Mouse (Mus musculus): ENCODE measurements at regions not wholly inside any gene's neighbourhood (a gene's known extent, or its start where the extent isn't known, plus 50 kb on each side); places are given as distances from the start of the nearest gene placed in this dataset.

GRCm38 (mm10) chr1:142708263-142708662 is 932.2 kb upstream of the B3galt2 start:
- Histone ChIP-seq H3K9me3 (replicated peaks; ENCODE audit: low read length) (peaks cover 22% of the 10 kb centered on the region), H3K27ac (ENCODE audit: insufficient read depth, low read depth) (no peak overlapping the region), H3K36me3 (replicated peaks in 1 of 2; ENCODE audit: control insufficient read depth in 1 of 2, insufficient read depth in 1 of 2, low read length in 1 of 2) (no peaks in the 10 kb centered on the region), H3K27me3 (replicated peaks) (no peaks in the 10 kb centered on the region), H3K4me1 (ENCODE audit: control insufficient read depth in 1 of 2, insufficient read depth in 2 of 2) (no peaks in the 10 kb centered on the region), H3K4me3 (replicated peaks in 1 of 3; ENCODE audit: low read depth in 2 of 3, low read length in 2 of 3, poor library complexity in 1 of 3) (no peak overlapping the region), H3K9ac (ENCODE audit: insufficient read depth, low read depth) (no peak overlapping the region), H3K4me2 (ENCODE audit: insufficient read depth, low read depth, poor library complexity, severe bottlenecking) (no peak overlapping the region), H3K79me2 (replicated peaks; ENCODE audit: control insufficient read depth, extremely low read depth, insufficient read depth, poor library complexity, severe bottlenecking) (no peaks in the 10 kb centered on the region)
- dilution Hi-C loops (cut with MboI; ENCODE audit: extremely low pct_ligation_motif_present, extremely low pct_unique_long_range_greater_than_20kb, low sequenced_read_pairs) = no loop called here
- DNase-seq (ENCODE audit: extremely low read depth) = no peak
- TF ChIP-seq ZNF384 (IDR thresholded peaks at IDR 0.05; ENCODE audit: low read depth, low read length) (no peak), RAD21 (IDR thresholded peaks at IDR 0.05; ENCODE audit: low read depth, low read length) (no peak), ZMIZ1 (IDR thresholded peaks at IDR 0.05; ENCODE audit: low read depth, low read length) (no peak), GABPA (IDR thresholded peaks at IDR 0.05; ENCODE audit: insufficient replicate concordance, low read depth, low read length) (no peak), MAZ (IDR thresholded peaks at IDR 0.05; ENCODE audit: low read depth, low read length) (no peak), SMC3 (IDR thresholded peaks at IDR 0.05; ENCODE audit: low read depth, low read length) (no peak), SIN3A (IDR thresholded peaks at IDR 0.05; ENCODE audit: low read length) (no peak), RCOR1 (conservative IDR thresholded peaks at IDR 0.05; ENCODE audit: low read depth, low read length) (no peak), ZKSCAN1 (IDR thresholded peaks at IDR 0.05; ENCODE audit: borderline replicate concordance, low read depth, low read length) (no peak), KAT2A (IDR thresholded peaks at IDR 0.05; ENCODE audit: insufficient replicate concordance, low read length) (no peak), MYC (IDR thresholded peaks at IDR 0.05; ENCODE audit: low read depth, low read length) (no peak)
- in situ Hi-C loops (cut with MboI; ENCODE audit: low pct_ligation_motif_present, low pct_unique_long_range_greater_than_20kb, low sequenced_read_pairs) = no loop called here

GRCm38 (mm10) chr1:142730259-142730658 is 910.2 kb upstream of the B3galt2 start:
- no peaks in the 10 kb centered on the region for H3K79me2 ChIP-seq (replicated peaks; ENCODE audit: control insufficient read depth, extremely low read depth, insufficient read depth, poor library complexity, severe bottlenecking)
- dilution Hi-C loops (cut with MboI; ENCODE audit: extremely low pct_ligation_motif_present, extremely low pct_unique_long_range_greater_than_20kb, low sequenced_read_pairs) = no loop called here
- H3K4me1 ChIP-seq (ENCODE audit: control insufficient read depth in 1 of 2, insufficient read depth in 2 of 2) = no peaks in the 10 kb centered on the region
- TF ChIP-seq ZNF384 (IDR thresholded peaks at IDR 0.05; ENCODE audit: low read depth, low read length) = no peak
- TF ChIP-seq MYC (IDR thresholded peaks at IDR 0.05; ENCODE audit: low read depth, low read length) = no peak
- TF ChIP-seq TBP (conservative IDR thresholded peaks at IDR 0.05; ENCODE audit: low read depth, low read length) = no peak
- H3K4me2 ChIP-seq (ENCODE audit: insufficient read depth, low read depth, poor library complexity, severe bottlenecking) = no peak overlapping the region
- H3K9ac ChIP-seq (ENCODE audit: insufficient read depth, low read depth) = no peak overlapping the region
- peaks cover 10% of the 10 kb centered on the region for H3K9me3 ChIP-seq (replicated peaks; ENCODE audit: low read length)
- DNase-seq (ENCODE audit: extremely low read depth) = no peak
- no peak overlapping the region for H3K4me3 ChIP-seq (replicated peaks in 1 of 3; ENCODE audit: low read depth in 2 of 3, low read length in 2 of 3, poor library complexity in 1 of 3)
- in situ Hi-C loops (cut with MboI; ENCODE audit: low pct_ligation_motif_present, low pct_unique_long_range_greater_than_20kb, low sequenced_read_pairs) = no loop called here
- H3K36me3 ChIP-seq (replicated peaks in 1 of 2; ENCODE audit: control insufficient read depth in 1 of 2, insufficient read depth in 1 of 2, low read length in 1 of 2) = no peaks in the 10 kb centered on the region
- no peak overlapping the region for H3K27ac ChIP-seq (ENCODE audit: insufficient read depth, low read depth)
- no peaks in the 10 kb centered on the region for H3K27me3 ChIP-seq (replicated peaks)

- Histone ChIP-seq H3K36me3 (replicated peaks in 1 of 2; ENCODE audit: control insufficient read depth in 1 of 2, insufficient read depth in 1 of 2, low read length in 1 of 2) (no peaks in the 10 kb centered on the region), H3K4me3 (replicated peaks in 1 of 3; ENCODE audit: low read depth in 2 of 3, low read length in 2 of 3, poor library complexity in 1 of 3) (no peak overlapping the region), H3K9ac (ENCODE audit: insufficient read depth, low read depth) (no peak overlapping the region), H3K9me3 (replicated peaks; ENCODE audit: low read length) (peaks cover 22% of the 10 kb centered on the region), H3K4me1 (ENCODE audit: control insufficient read depth in 1 of 2, insufficient read depth in 2 of 2) (no peaks in the 10 kb centered on the region), H3K79me2 (replicated peaks; ENCODE audit: control insufficient read depth, extremely low read depth, insufficient read depth, poor library complexity, severe bottlenecking) (no peaks in the 10 kb centered on the region), H3K27ac (ENCODE audit: insufficient read depth, low read depth) (no peak overlapping the region), H3K4me2 (ENCODE audit: insufficient read depth, low read depth, poor library complexity, severe bottlenecking) (no peak overlapping the region), H3K27me3 (replicated peaks) (no peaks in the 10 kb centered on the region)
- no peak for TF ChIP-seq CTCF (conservative IDR thresholded peaks at IDR 0.05 in 1 of 2, IDR thresholded peaks at IDR 0.05 in 1 of 2; ENCODE audit: low read depth in 2 of 2, low read length in 2 of 2)
- no peak for TF ChIP-seq HCFC1 (IDR thresholded peaks at IDR 0.05; ENCODE audit: low read depth, low read length)
- no peak for TF ChIP-seq ZMIZ1 (IDR thresholded peaks at IDR 0.05; ENCODE audit: low read depth, low read length)
- no peak for TF ChIP-seq PAX5 (IDR thresholded peaks at IDR 0.05; ENCODE audit: low read length)
- no peak for TF ChIP-seq JUND (conservative IDR thresholded peaks at IDR 0.05; ENCODE audit: low read depth, low read length)
- no peak for TF ChIP-seq KAT2A (IDR thresholded peaks at IDR 0.05; ENCODE audit: insufficient replicate concordance, low read length)
- TF ChIP-seq UBTF (IDR thresholded peaks at IDR 0.05; ENCODE audit: low read depth, low read length) = no peak
- no peak for TF ChIP-seq MAX (IDR thresholded peaks at IDR 0.05; ENCODE audit: low read length)
- TF ChIP-seq JUN (IDR thresholded peaks at IDR 0.05; ENCODE audit: insufficient read depth, low read depth, low read length) = no peak
- no peak for TF ChIP-seq MEF2A (IDR thresholded peaks at IDR 0.05; ENCODE audit: borderline replicate concordance, low read depth, low read length)
- no peak for TF ChIP-seq SIN3A (IDR thresholded peaks at IDR 0.05; ENCODE audit: low read length)
- no peak for TF ChIP-seq MAZ (IDR thresholded peaks at IDR 0.05; ENCODE audit: low read depth, low read length)
- dilution Hi-C loops (cut with MboI; ENCODE audit: extremely low pct_ligation_motif_present, extremely low pct_unique_long_range_greater_than_20kb, low sequenced_read_pairs) (no loop called here), in situ Hi-C loops (cut with MboI; ENCODE audit: low pct_ligation_motif_present, low pct_unique_long_range_greater_than_20kb, low sequenced_read_pairs) (no loop called here)
- DNase-seq (ENCODE audit: extremely low read depth) = no peak
These were observed 906.4 kb upstream of the B3galt2 start for GRCm38 (mm10) chr1:142734108-142734507.
